Mouse (Mus musculus): Measurements from ENCODE around the gene Slc35a1. TPM values are rescaled to one million over a fixed set of nuclear protein-coding genes. Genes with fewer than 3 reads are reported as not detected.
"Not testable (repeated sequence)": the region's sequence is repeated elsewhere in the genome, so short reads cannot be mapped to it uniquely, and the experiment has no call there.

Slc35a1 gene
- polyA plus RNA-seq (2014; fragmentation: Nextera tagmentation; extraction: Ambion mirVana), result 70.0 and 74.1 TPM in 2 replicates

DNA sequence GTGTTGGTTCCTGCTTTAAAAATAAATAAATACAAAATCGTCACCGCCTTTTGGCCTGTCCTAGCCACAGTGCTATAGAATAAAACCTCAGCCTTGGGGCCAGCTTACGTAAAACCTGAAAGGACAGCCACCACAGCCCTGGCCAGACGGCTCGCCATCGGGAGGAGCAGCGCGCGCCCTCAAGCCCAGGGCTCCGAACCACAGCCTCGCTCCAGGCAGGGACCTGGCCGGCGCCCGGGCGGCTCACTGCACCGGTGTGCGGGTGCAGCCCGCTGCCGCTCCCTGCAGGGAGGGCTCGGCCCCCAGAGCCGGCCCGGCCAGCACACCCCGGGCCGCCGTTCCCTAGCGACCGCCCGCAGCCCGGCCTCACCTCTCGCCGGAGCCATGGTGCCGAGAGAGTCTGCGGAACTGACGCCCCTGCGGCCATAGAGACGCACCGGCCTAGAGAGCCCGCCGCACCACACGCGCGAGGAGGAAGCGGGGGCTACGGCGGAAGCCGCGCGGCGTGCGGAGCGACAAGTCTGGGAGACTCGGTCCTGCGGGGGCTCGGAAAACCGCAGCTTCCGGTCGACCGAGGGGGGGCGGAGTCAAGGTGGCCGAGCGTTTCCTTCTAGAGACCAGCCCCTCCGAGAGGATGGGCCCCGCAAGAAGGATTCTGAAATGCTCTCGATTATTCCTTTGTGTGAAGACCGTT lies at the start of gene Slc35a1:
Slc35a1 (minus strand) TSS at position 565 of the 694 bp plus-strand sequence.
- peak within 1 kb of the TSS; percentile 45 for H3K4me2 ChIP-seq (replicated peaks; ENCODE audit: low read depth, low read length)
- no peaks in the 10 kb centered on the region for H3K9me3 ChIP-seq (ENCODE audit: control insufficient read depth, low read depth, low read length)
- peak within 1 kb of the TSS; percentile 72 for H3K4me3 ChIP-seq (ENCODE audit: low read depth, low read length)
- WGBS, result under 1% methylated on average over 65 of the region's 65 CpGs
- peak within 1 kb of the TSS; percentile 71 for H3K9ac ChIP-seq (replicated peaks; ENCODE audit: low read depth, low read length)
- no peaks in the 10 kb centered on the region for H3K27me3 ChIP-seq (ENCODE audit: control insufficient read depth, insufficient read depth, low read length)
- no peaks in the 10 kb centered on the region for H3K4me1 ChIP-seq (ENCODE audit: control insufficient read depth, insufficient read depth, low read length)
- no peaks in the 10 kb centered on the region for H3K36me3 ChIP-seq (ENCODE audit: control insufficient read depth, insufficient read depth, low read length)
- peak within 1 kb of the TSS; percentile 93 for H3K27ac ChIP-seq (ENCODE audit: low read length)
- peak; percentile 96 for ATAC-seq (ENCODE audit: insufficient number of reproducible peaks, insufficient read depth, low FRiP score, low read depth)

GRCm38 (mm10) chr4:34734461-34734860 lies 47.2 kb upstream of the Slc35a1 start:
- 68% methylated on average over 3 of the region's 3 CpGs for whole genome bisulfite sequencing
- no peaks in the 10 kb centered on the region for H3K27me3 ChIP-seq (ENCODE audit: control insufficient read depth, insufficient read depth, low read length)
- H3K4me3 ChIP-seq (ENCODE audit: low read depth, low read length), result no peak overlapping the region
- no peaks in the 10 kb centered on the region for H3K36me3 ChIP-seq (ENCODE audit: control insufficient read depth, insufficient read depth, low read length)
- ATAC-seq (ENCODE audit: insufficient number of reproducible peaks, insufficient read depth, low FRiP score, low read depth), result no peak
- H3K9me3 ChIP-seq (ENCODE audit: control insufficient read depth, low read depth, low read length), result no peaks in the 10 kb centered on the region
- no peak overlapping the region for H3K9ac ChIP-seq (replicated peaks; ENCODE audit: low read depth, low read length)
- no peak overlapping the region for H3K4me2 ChIP-seq (replicated peaks; ENCODE audit: low read depth, low read length)
- H3K27ac ChIP-seq (ENCODE audit: low read length), result no peak overlapping the region
- H3K4me1 ChIP-seq (ENCODE audit: control insufficient read depth, insufficient read depth, low read length), result no peaks in the 10 kb centered on the region

- not testable (repeated sequence) for H3K4me2 ChIP-seq (replicated peaks; ENCODE audit: low read depth, low read length); H3K27me3 ChIP-seq (ENCODE audit: control insufficient read depth, insufficient read depth, low read length); H3K4me1 ChIP-seq (ENCODE audit: control insufficient read depth, insufficient read depth, low read length); H3K9me3 ChIP-seq (ENCODE audit: control insufficient read depth, low read depth, low read length); H3K27ac ChIP-seq (ENCODE audit: low read length); H3K4me3 ChIP-seq (ENCODE audit: low read depth, low read length); H3K9ac ChIP-seq (replicated peaks; ENCODE audit: low read depth, low read length); H3K36me3 ChIP-seq (ENCODE audit: control insufficient read depth, insufficient read depth, low read length); ATAC-seq (ENCODE audit: insufficient number of reproducible peaks, insufficient read depth, low FRiP score, low read depth)
- 29% methylated on average over 2 of the region's 2 CpGs for WGBS
Measured at GRCm38 (mm10) chr4:34733415-34733814, 46.2 kb upstream of the Slc35a1 start.

GRCm38 (mm10) chr4:34729851-34730341 lies 42.7 kb upstream of the Slc35a1 start, which contains the start of gene Cfap206:
Cfap206 (minus strand) TSS chr4:34730206.
- H3K9ac ChIP-seq (replicated peaks; ENCODE audit: low read depth, low read length), result no peak within 1 kb of the TSS; the same call in 1 of the 2 replicates
- no peaks in the 10 kb centered on the region for H3K4me1 ChIP-seq (ENCODE audit: control insufficient read depth, insufficient read depth, low read length)
- no peaks in the 10 kb centered on the region for H3K27me3 ChIP-seq (ENCODE audit: control insufficient read depth, insufficient read depth, low read length)
- peak; percentile 97 for ATAC-seq (ENCODE audit: insufficient number of reproducible peaks, insufficient read depth, low FRiP score, low read depth)
- H3K4me2 ChIP-seq (replicated peaks; ENCODE audit: low read depth, low read length), result peak within 1 kb of the TSS; percentile 87
- H3K9me3 ChIP-seq (ENCODE audit: control insufficient read depth, low read depth, low read length), result no peaks in the 10 kb centered on the region
- no peak within 1 kb of the TSS for H3K27ac ChIP-seq (ENCODE audit: low read length)
- peak within 1 kb of the TSS; percentile 36 for H3K4me3 ChIP-seq (ENCODE audit: low read depth, low read length)
- no peaks in the 10 kb centered on the region for H3K36me3 ChIP-seq (ENCODE audit: control insufficient read depth, insufficient read depth, low read length)
- under 1% methylated on average over 38 of the region's 38 CpGs for WGBS

DNA sequence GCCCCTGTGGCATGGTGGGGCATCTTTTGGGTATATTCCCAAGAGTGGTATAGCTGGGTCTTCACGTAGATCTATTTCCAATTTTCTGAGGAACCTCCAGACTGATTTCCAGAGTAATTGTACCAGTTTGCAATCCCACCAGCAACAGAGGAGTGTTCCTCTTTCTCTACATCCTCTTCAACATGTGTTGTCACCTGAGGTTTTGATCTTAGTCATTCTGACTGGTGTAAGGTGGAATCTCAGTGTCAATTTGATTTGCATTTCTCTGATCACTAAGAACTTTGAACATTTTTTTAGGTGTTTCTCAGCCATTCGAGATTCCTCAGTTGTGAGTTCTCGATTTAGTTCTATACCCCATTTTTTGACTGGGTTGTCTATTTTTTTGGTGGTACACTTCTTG lies 38.5 kb upstream of the Slc35a1 start:
- not testable (repeated sequence) for H3K4me2 ChIP-seq (replicated peaks; ENCODE audit: low read depth, low read length); H3K4me1 ChIP-seq (ENCODE audit: control insufficient read depth, insufficient read depth, low read length); H3K27ac ChIP-seq (ENCODE audit: low read length); H3K9me3 ChIP-seq (ENCODE audit: control insufficient read depth, low read depth, low read length); ATAC-seq (ENCODE audit: insufficient number of reproducible peaks, insufficient read depth, low FRiP score, low read depth); H3K9ac ChIP-seq (replicated peaks; ENCODE audit: low read depth, low read length); H3K4me3 ChIP-seq (ENCODE audit: low read depth, low read length); H3K27me3 ChIP-seq (ENCODE audit: control insufficient read depth, insufficient read depth, low read length); H3K36me3 ChIP-seq (ENCODE audit: control insufficient read depth, insufficient read depth, low read length)
- WGBS, result 86% methylated on average over 3 of the region's 3 CpGs

- ATAC-seq (ENCODE audit: insufficient number of reproducible peaks, insufficient read depth, low FRiP score, low read depth), result no peak
- no peaks in the 10 kb centered on the region for H3K36me3 ChIP-seq (ENCODE audit: control insufficient read depth, insufficient read depth, low read length)
Measured at GRCm38 (mm10) chr4:34724306-34724705, 37.1 kb upstream of the Slc35a1 start.

DNA sequence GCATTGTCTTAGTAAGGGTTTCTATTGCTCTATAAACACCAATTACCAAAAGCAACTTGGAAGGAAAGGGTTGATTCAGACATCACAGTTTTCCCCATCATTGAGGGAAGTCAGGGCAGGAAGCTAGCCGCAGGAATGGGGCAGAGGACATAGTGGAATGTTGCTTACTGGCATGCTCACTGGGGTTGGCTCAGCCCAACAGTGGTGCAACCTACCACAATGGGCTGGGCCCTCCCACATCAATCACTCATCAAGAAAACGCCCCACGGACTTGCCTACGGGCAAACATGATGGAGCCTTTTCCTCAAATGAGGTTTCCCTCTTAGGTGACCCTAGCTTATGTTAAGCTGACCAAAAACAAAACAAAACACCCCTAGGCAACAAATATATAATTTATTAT lies 35.9 kb upstream of the Slc35a1 start:
- H3K9me3 ChIP-seq (ENCODE audit: control insufficient read depth, low read depth, low read length), result peaks cover 3% of the 10 kb centered on the region; the same call in 1 of the 2 replicates
- no peak overlapping the region for H3K4me2 ChIP-seq (replicated peaks; ENCODE audit: low read depth, low read length)
- no peaks in the 10 kb centered on the region for H3K4me1 ChIP-seq (ENCODE audit: control insufficient read depth, insufficient read depth, low read length)
- no peak overlapping the region for H3K9ac ChIP-seq (replicated peaks; ENCODE audit: low read depth, low read length)
- no peaks in the 10 kb centered on the region for H3K27me3 ChIP-seq (ENCODE audit: control insufficient read depth, insufficient read depth, low read length)
- no peak for ATAC-seq (ENCODE audit: insufficient number of reproducible peaks, insufficient read depth, low FRiP score, low read depth)
- no peak overlapping the region for H3K4me3 ChIP-seq (ENCODE audit: low read depth, low read length)
- no peak overlapping the region for H3K27ac ChIP-seq (ENCODE audit: low read length)
- 75% methylated on average over 4 of the region's 4 CpGs for WGBS
- no peaks in the 10 kb centered on the region for H3K36me3 ChIP-seq (ENCODE audit: control insufficient read depth, insufficient read depth, low read length)

More at GRCm38 (mm10) chr4:34724306-34724705, 37.1 kb upstream of the Slc35a1 start:
- Histone ChIP-seq H3K4me3 (ENCODE audit: low read depth, low read length) (no peak overlapping the region), H3K4me1 (ENCODE audit: control insufficient read depth, insufficient read depth, low read length) (no peaks in the 10 kb centered on the region), H3K9ac (replicated peaks; ENCODE audit: low read depth, low read length) (no peak overlapping the region), H3K4me2 (replicated peaks; ENCODE audit: low read depth, low read length) (no peak overlapping the region), H3K9me3 (ENCODE audit: control insufficient read depth, low read depth, low read length) (peaks cover 3% of the 10 kb centered on the region; the same call in 1 of the 2 replicates), H3K27me3 (ENCODE audit: control insufficient read depth, insufficient read depth, low read length) (no peaks in the 10 kb centered on the region), H3K27ac (ENCODE audit: low read length) (no peak overlapping the region)
- WGBS, result 66% methylated on average over 4 of the region's 4 CpGs

DNA sequence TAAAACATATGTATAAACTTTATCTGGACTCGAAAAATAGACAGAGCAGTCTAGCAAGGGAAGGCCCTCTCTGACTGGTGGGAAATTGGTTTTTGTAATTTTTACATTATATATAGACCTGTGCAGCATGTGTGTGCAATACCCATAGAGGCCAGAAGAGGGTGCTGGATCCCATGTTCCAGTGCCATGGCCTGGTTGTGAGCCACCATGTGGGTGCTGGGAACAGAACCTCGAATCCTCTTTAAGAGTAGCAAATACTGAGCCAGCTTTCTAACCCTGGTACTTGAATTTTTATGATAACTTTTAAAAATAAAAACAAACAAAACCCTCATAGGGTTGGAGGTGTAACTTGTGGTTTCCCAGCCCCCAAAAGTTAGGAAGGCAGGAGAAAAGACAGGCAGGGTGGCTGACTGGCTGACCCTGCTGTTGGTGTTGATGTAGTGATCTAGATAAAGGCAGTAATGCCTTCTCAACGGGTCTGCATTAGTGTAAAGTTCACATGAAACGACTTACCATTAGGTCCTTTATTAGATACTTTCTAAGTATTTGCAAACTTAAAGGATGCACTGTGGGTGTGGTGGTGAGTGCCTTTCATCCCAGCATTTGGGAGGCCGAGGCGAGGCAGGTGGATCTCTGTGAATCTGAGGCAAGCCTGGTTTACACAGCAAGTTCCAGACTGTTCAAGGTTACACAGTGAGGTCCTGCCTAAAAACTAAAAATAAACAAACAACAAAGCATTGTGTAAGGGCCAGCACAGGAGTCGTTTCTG lies 33.1 kb upstream of the Slc35a1 start:
- no peak overlapping the region for H3K4me3 ChIP-seq (ENCODE audit: low read depth, low read length)
- no peaks in the 10 kb centered on the region for H3K4me1 ChIP-seq (ENCODE audit: control insufficient read depth, insufficient read depth, low read length)
- 85% methylated on average over 7 of the region's 7 CpGs for WGBS
- no peaks in the 10 kb centered on the region for H3K36me3 ChIP-seq (ENCODE audit: control insufficient read depth, insufficient read depth, low read length)
- H3K9me3 ChIP-seq (ENCODE audit: control insufficient read depth, low read depth, low read length), result peaks cover 3% of the 10 kb centered on the region; the same call in 1 of the 2 replicates
- H3K4me2 ChIP-seq (replicated peaks; ENCODE audit: low read depth, low read length), result no peak overlapping the region
- H3K27ac ChIP-seq (ENCODE audit: low read length), result no peak overlapping the region
- no peaks in the 10 kb centered on the region for H3K27me3 ChIP-seq (ENCODE audit: control insufficient read depth, insufficient read depth, low read length)
- ATAC-seq (ENCODE audit: insufficient number of reproducible peaks, insufficient read depth, low FRiP score, low read depth), result no peak
- no peak overlapping the region for H3K9ac ChIP-seq (replicated peaks; ENCODE audit: low read depth, low read length)

All from stomach, embryonic 14.5 days (tissue).